Mouse (Mus musculus): ENCODE data around the gene Ces2e. TPM values are rescaled to one million over a fixed set of nuclear protein-coding genes. Genes with fewer than 3 reads are reported as not detected.

Gene Ces2e
- 0.09 TPM in 1 of 2 replicates, not detected in the other for polyA plus RNA-seq (2015; fragmentation: Nextera tagmentation; extraction: Ambion mirVana)

DNA sequence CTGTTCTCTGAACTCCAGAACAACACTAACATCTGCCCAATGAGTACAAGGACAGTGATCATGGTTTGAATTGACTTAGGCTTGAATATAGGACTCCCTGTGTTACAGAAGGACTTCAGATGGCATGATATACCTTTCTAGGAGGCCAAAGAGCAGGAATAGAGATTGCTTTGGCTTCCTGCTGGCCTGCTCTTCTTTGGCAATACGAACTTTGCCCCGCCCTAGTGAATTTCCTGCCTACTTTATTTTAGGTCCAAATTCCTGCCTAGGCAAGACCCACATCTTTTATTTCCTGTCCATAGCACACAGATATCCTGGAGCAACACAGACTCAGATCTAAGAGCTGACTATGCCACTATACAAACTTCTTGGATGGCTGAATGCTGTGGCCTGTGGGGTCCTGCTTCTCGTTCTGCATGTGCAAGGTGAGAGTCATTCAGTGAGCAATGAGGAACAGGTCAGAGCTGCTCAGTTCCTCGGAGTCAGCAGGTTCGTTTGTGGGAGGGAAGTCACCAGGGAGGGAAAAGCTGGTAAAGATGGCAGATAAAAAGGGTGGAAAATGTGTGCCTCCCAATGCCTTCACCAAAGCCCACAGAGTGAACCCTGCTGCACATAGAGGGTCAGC lies at the start of gene Ces2e:
Gene Ces2e, plus strand, starts transcription at position 289 of the 625 bp plus-strand sequence.

DNA sequence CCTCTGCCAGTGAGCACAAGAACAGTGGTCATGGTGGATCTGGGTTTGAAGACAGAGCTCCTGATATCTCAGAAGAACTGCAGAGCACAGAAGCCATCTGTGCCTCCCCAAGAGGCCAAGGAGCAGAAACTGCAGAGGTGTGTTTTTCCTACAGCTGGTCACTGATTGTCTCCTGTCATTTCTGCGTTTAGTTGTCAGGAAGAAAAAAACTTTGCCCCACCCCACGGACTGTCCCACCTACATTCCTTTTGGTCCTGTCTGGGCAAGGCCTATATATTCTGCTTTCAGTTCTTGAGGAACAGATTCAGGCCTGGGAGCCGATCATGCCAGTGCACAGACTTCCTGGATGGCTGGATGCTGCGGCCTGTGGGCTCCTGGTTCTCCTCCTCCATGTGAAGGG lies 21.0 kb downstream of the Ces2e start, which contains the start of gene Ces2f:
Gene Ces2f, plus strand, starts transcription at position 301 of the 400 bp plus-strand sequence.

DNA sequence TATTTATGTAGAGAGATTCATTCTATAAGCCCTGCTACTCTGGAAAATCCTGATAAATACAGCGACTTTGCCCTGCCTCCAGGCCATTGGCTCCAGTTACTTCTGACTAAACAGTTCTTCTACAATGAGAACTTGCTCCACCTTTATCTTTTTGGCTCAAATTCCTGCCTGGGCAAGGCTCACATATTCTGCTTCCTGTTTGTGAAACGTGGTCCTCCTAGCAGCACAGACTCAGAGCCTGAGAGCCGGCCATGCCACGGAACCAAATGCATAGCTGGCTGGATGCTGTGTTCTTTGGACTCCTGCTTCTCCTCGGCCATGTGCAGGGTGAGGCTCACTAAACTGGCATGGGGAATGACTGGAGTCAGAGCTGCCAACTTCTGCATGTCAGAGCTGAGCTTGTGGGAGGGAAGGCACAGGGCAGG lies 35.5 kb downstream of the Ces2e start, which contains the start of gene Ces2g:
Gene Ces2g, plus strand, starts transcription at position 182 of the 425 bp plus-strand sequence.

Other genes starting within 250 kb of the Ces2e start
- 0.08 TPM in 1 of 2 replicates, not detected in the other for gene Ces2a, start 192.3 kb upstream of the Ces2e start, polyA plus RNA-seq (2015; fragmentation: Nextera tagmentation; extraction: Ambion mirVana)
- gene Ces2b, start 94.7 kb upstream of the Ces2e start, polyA plus RNA-seq (2015; fragmentation: Nextera tagmentation; extraction: Ambion mirVana): 0.17 TPM in 1 of 2 replicates, not detected in the other
- 0.23 TPM in 1 of 2 replicates, not detected in the other for gene Ces2c, start 79.2 kb upstream of the Ces2e start, polyA plus RNA-seq (2015; fragmentation: Nextera tagmentation; extraction: Ambion mirVana)
- 0.63 TPM in 1 of 2 replicates, not detected in the other for gene Ces2f, start 21.1 kb downstream of the Ces2e start, polyA plus RNA-seq (2015; fragmentation: Nextera tagmentation; extraction: Ambion mirVana)
- gene Ces2g, start 35.5 kb downstream of the Ces2e start, polyA plus RNA-seq (2015; fragmentation: Nextera tagmentation; extraction: Ambion mirVana): 0.18 and 2.5 TPM in 2 replicates
- not detected in 2 replicates for gene Ces2h, start 74.6 kb downstream of the Ces2e start, polyA plus RNA-seq (2015; fragmentation: Nextera tagmentation; extraction: Ambion mirVana)
- gene Ces3a, start 122.3 kb downstream of the Ces2e start, polyA plus RNA-seq (2015; fragmentation: Nextera tagmentation; extraction: Ambion mirVana): not detected in 2 replicates
- gene Ces3b, start 157.5 kb downstream of the Ces2e start, polyA plus RNA-seq (2015; fragmentation: Nextera tagmentation; extraction: Ambion mirVana): not detected in 2 replicates
- gene Ces4a, start 205.5 kb downstream of the Ces2e start, polyA plus RNA-seq (2015; fragmentation: Nextera tagmentation; extraction: Ambion mirVana): not detected in 2 replicates
- gene Cbfb, start 244.4 kb downstream of the Ces2e start, polyA plus RNA-seq (2015; fragmentation: Nextera tagmentation; extraction: Ambion mirVana): 32.1 and 36.8 TPM in 2 replicates

Measured in skeletal muscle tissue, postnatal 0 days (tissue).